Mouse (Mus musculus) neural tube, embryonic 14.5 days (tissue): ENCODE results near the gene Gm44502. TPM values are rescaled to one million over a fixed set of nuclear protein-coding genes. Genes with fewer than 3 reads are reported as not detected.

Source experiments
- ATAC-seq: fragments of 200-750 bp; cut with Nextera tagmentation; 2 replicates; pipeline ENCODE4 v1.8.0; 2017; ENCODE audit warnings: low read depth, mild to moderate bottlenecking, moderate TSS enrichment, moderate library complexity
- H3K27ac ChIP-seq: fragments of 300-500 bp; sonication (generic); 2 replicates; pipeline ENCODE4 v1.5.1; 2014; ENCODE audit warnings: low read depth, mild to moderate bottlenecking, control low read depth, low read length, moderate library complexity, mixed read lengths
- H3K27me3 ChIP-seq: fragments of 300-500 bp; sonication (generic); 2 replicates; pipeline ENCODE4 v1.6.1; 2014; ENCODE audit warnings: low read length; ENCODE audit not compliant: control insufficient read depth, insufficient read depth
- H3K36me3 ChIP-seq: fragments of 300-500 bp; sonication (generic); 2 replicates; pipeline ENCODE4 v1.6.1; 2014; ENCODE audit warnings: low read length, mixed read lengths; ENCODE audit not compliant: control insufficient read depth, insufficient read depth
- H3K4me1 ChIP-seq: fragments of 300-500 bp; sonication (generic); 2 replicates; pipeline ENCODE4 v1.6.1; 2014; ENCODE audit warnings: low read length; ENCODE audit not compliant: control insufficient read depth, insufficient read depth
- H3K4me2 ChIP-seq: fragments of 300-500 bp; sonication (generic); 2 replicates; pipeline ENCODE4 v1.6.1; 2014; ENCODE audit warnings: mild to moderate bottlenecking, low read depth, low read length, control low read depth
- H3K4me3 ChIP-seq: fragments of 300-500 bp; sonication (generic); 2 replicates; pipeline ENCODE4 v1.5.1; 2014; ENCODE audit warnings: low read depth, low read length, control low read depth, mixed read lengths
- H3K9ac ChIP-seq: fragments of 300-500 bp; sonication (generic); replicated peaks from 2 replicates; pipeline ENCODE4 v1.6.1; 2014; ENCODE audit warnings: low read depth, mild to moderate bottlenecking, control low read depth, low read length, mixed read lengths
- H3K9me3 ChIP-seq: fragments of 300-500 bp; sonication (generic); 2 replicates; pipeline ENCODE4 v1.6.1; 2016; ENCODE audit warnings: low read length; ENCODE audit not compliant: control insufficient read depth
- whole genome bisulfite sequencing: fragments of 180-500 bp; shearing (Covaris S2); extraction: QIAGEN DNeasy Blood & Tissue Kit; methylation state at CpG from one replicate; pipeline ENCODE4 v1.1.7; 2014; 5-methylcytosine and 5-hydroxymethylcytosine counted together
- polyA plus RNA-seq: library from polyadenylated mRNA; unstranded; fragments of >200 nt; fragmentation: Nextera tagmentation; extraction: Ambion mirVana; gene quantifications from 2 replicates; pipeline ENCODE4 v1.2.1, GENCODE M21; 2014

The Gm44502 gene
- polyA plus RNA-seq, 1 experiment from 2014 or later: 0.20 TPM

GRCm38 (mm10) chr15:89425711-89426121 is 3.8 kb downstream of the Gm44502 start, which contains the start of gene Cpt1b:
Gene Cpt1b (minus strand): TSS chr15:89425863.
- Histone ChIP-seq H3K4me1 (peaks cover 8% of the 10 kb centered on the region), H3K9me3 (no peaks in the 10 kb centered on the region), H3K9ac (no peak within 1 kb of the TSS), H3K4me2 (no peak within 1 kb of the TSS), H3K27ac (no peak within 1 kb of the TSS), H3K36me3 (peaks cover 20% of the 10 kb centered on the region; the same call in 1 of the 2 replicates), H3K27me3 (no peaks in the 10 kb centered on the region), H3K4me3 (no peak within 1 kb of the TSS)
- 45% methylated on average over 6 of the region's 6 CpGs for WGBS
- ATAC-seq: no peak

- H3K4me3 ChIP-seq: no peak overlapping the region
- H3K9me3 ChIP-seq: no peaks in the 10 kb centered on the region
- no peaks in the 10 kb centered on the region for H3K27me3 ChIP-seq
- H3K4me1 ChIP-seq: peaks cover 8% of the 10 kb centered on the region
- no peak overlapping the region for H3K9ac ChIP-seq
- 86% methylated on average over 8 of the region's 8 CpGs for WGBS
- no peak for ATAC-seq
- no peak overlapping the region for H3K27ac ChIP-seq
- peaks cover 25% of the 10 kb centered on the region; the same call in 1 of the 2 replicates for H3K36me3 ChIP-seq
- H3K4me2 ChIP-seq: no peak overlapping the region
Measured at GRCm38 (mm10) chr15:89424621-89425020, 4.9 kb downstream of the Gm44502 start.

- Histone ChIP-seq H3K4me3 (no peak overlapping the region), H3K27ac (no peak overlapping the region), H3K4me1 (no peaks in the 10 kb centered on the region), H3K27me3 (no peaks in the 10 kb centered on the region), H3K9me3 (no peaks in the 10 kb centered on the region), H3K4me2 (no peak overlapping the region), H3K36me3 (peaks cover 23% of the 10 kb centered on the region; the same call in 1 of the 2 replicates), H3K9ac (no peak overlapping the region)
- WGBS: 93% methylated on average over 9 of the region's 9 CpGs
- no peak for ATAC-seq
Measured at GRCm38 (mm10) chr15:89421938-89422337, 7.6 kb downstream of the Gm44502 start.

GRCm38 (mm10) chr15:89415282-89415681 is 14.2 kb downstream of the Gm44502 start:
- Histone ChIP-seq H3K4me1 (no peaks in the 10 kb centered on the region), H3K4me2 (no peak overlapping the region), H3K9ac (no peak overlapping the region), H3K27me3 (no peaks in the 10 kb centered on the region), H3K9me3 (no peaks in the 10 kb centered on the region), H3K36me3 (peaks cover 9% of the 10 kb centered on the region; the same call in 1 of the 2 replicates), H3K4me3 (no peak overlapping the region), H3K27ac (no peak overlapping the region)
- 93% methylated on average over 8 of the region's 8 CpGs for WGBS
- no peak for ATAC-seq

GRCm38 (mm10) chr15:89410118-89410517 is 19.4 kb downstream of the Gm44502 start, which contains the start of gene Syce3:
Gene Syce3 (minus strand): TSS chr15:89410503.
- Histone ChIP-seq H3K4me3 (no peak within 1 kb of the TSS), H3K4me1 (no peaks in the 10 kb centered on the region), H3K36me3 (no peaks in the 10 kb centered on the region), H3K9ac (no peak within 1 kb of the TSS), H3K4me2 (no peak within 1 kb of the TSS), H3K9me3 (no peaks in the 10 kb centered on the region), H3K27ac (no peak within 1 kb of the TSS), H3K27me3 (no peaks in the 10 kb centered on the region)
- ATAC-seq: no peak
- 86% methylated on average over 21 of the region's 24 CpGs for WGBS

GRCm38 (mm10) chr15:89406691-89407090 is 22.8 kb downstream of the Gm44502 start:
- no peaks in the 10 kb centered on the region for H3K36me3 ChIP-seq
- H3K4me1 ChIP-seq: no peaks in the 10 kb centered on the region
- H3K9ac ChIP-seq: no peak overlapping the region
- H3K27me3 ChIP-seq: no peaks in the 10 kb centered on the region
- no peak overlapping the region for H3K4me2 ChIP-seq
- no peaks in the 10 kb centered on the region for H3K9me3 ChIP-seq
- no peak overlapping the region for H3K27ac ChIP-seq
- no peak overlapping the region for H3K4me3 ChIP-seq
- ATAC-seq: no peak

GRCm38 (mm10) chr15:89404831-89405623 is 24.5 kb downstream of the Gm44502 start:
- H3K9ac ChIP-seq: no peak overlapping the region
- no peaks in the 10 kb centered on the region for H3K4me1 ChIP-seq
- WGBS: 83% methylated on average over 10 of the region's 10 CpGs
- no peaks in the 10 kb centered on the region for H3K9me3 ChIP-seq
- no peak overlapping the region for H3K4me2 ChIP-seq
- no peak for ATAC-seq
- no peaks in the 10 kb centered on the region for H3K27me3 ChIP-seq
- H3K27ac ChIP-seq: no peak overlapping the region
- no peak overlapping the region for H3K4me3 ChIP-seq
- no peaks in the 10 kb centered on the region for H3K36me3 ChIP-seq

GRCm38 (mm10) chr15:89402471-89402870 is 27.0 kb downstream of the Gm44502 start:
- H3K4me2 ChIP-seq: no peak overlapping the region
- no peaks in the 10 kb centered on the region for H3K36me3 ChIP-seq
- no peaks in the 10 kb centered on the region for H3K4me1 ChIP-seq
- ATAC-seq: no peak
- no peak overlapping the region for H3K4me3 ChIP-seq
- H3K27me3 ChIP-seq: no peaks in the 10 kb centered on the region
- H3K9me3 ChIP-seq: no peaks in the 10 kb centered on the region
- H3K27ac ChIP-seq: no peak overlapping the region
- H3K9ac ChIP-seq: no peak overlapping the region
- 90% methylated on average over 1 of the region's 1 CpGs for WGBS

- Histone ChIP-seq H3K36me3 (no peaks in the 10 kb centered on the region), H3K9me3 (no peaks in the 10 kb centered on the region), H3K4me3 (no peak overlapping the region), H3K4me1 (no peaks in the 10 kb centered on the region), H3K9ac (no peak overlapping the region), H3K27ac (no peak overlapping the region), H3K27me3 (no peaks in the 10 kb centered on the region), H3K4me2 (no peak overlapping the region)
- ATAC-seq: no peak
- WGBS: 67% methylated on average over 1 of the region's 1 CpGs
Measured at GRCm38 (mm10) chr15:89399716-89400115, 29.8 kb downstream of the Gm44502 start.
